Mouse (Mus musculus): ENCODE results near the gene Rnd3.

Rnd3 gene

GRCm38 (mm10) chr2:51128090-51128489, 20.8 kb downstream of the Rnd3 start:
- DNase-seq (ENCODE audit: low spot score), result no peak

DNA sequence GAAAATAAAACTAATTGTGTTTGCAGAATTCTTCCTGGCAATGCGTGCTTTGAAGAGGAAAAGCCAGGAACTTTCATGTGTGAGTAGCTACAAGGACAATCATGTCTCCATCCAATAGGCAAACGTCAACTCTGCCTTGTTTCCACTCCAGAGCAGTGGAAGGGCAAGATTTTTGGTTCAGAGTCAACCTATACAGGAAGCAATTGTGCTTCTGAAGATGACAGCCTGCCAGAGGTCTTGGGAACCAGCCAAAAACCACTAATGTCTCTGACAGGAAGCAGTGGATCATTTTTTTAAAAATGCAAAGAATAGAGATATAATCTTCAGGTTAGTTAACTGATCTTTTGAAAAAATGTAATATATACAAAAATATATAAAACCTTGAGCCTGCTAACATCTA, 38.6 kb downstream of the Rnd3 start:
- no peak for DNase-seq (ENCODE audit: low spot score)

GRCm38 (mm10) chr2:51108631-51109030, 40.3 kb downstream of the Rnd3 start:
- DNase-seq (ENCODE audit: low spot score), result no peak

GRCm38 (mm10) chr2:51101187-51101586, 47.7 kb downstream of the Rnd3 start:
- peak; percentile 24 for DNase-seq (ENCODE audit: low spot score)

- DNase-seq (ENCODE audit: low spot score), result no peak
Observed at GRCm38 (mm10) chr2:51099987-51100386, 48.9 kb downstream of the Rnd3 start.

DNA sequence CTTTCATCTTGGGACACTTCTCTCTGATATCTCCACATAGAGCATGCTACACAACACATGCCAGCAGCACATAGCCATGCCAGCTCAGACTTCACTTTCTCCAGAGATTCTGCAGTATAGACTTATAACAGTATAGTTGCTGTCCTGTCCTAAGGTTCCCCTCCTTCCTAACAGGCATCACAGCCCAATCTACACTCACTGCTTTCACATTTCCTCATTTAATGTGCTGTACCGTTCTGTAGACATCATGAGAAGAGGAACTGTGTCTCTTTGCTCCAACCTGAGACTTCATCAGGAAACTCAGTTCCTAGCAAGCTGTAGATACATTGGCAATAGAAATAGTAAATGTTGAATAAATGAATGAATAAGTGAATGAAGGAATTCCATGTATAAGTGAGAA, 49.7 kb downstream of the Rnd3 start:
- no peak for DNase-seq (ENCODE audit: low spot score)

DNA sequence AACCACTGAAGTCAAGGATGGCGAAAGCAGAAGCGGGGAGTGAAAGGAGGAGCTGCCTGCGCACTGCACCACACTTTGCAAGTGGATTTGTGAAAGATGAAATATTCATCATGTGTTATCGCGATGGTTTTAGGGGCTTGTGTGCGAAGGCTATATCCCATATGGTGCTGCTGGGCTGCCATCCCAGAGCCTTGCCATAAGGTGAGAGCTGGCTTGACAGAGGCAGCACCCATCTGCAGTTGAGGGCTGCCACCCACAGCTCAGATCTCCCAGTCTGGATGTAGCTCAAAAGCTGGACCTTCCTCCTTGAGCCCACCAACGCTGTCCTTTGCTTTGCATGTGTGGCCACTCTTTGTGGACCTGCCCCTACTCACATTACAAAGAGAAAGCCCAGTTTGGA, 58.2 kb downstream of the Rnd3 start:
- no peak for DNase-seq (ENCODE audit: low spot score)

DNA sequence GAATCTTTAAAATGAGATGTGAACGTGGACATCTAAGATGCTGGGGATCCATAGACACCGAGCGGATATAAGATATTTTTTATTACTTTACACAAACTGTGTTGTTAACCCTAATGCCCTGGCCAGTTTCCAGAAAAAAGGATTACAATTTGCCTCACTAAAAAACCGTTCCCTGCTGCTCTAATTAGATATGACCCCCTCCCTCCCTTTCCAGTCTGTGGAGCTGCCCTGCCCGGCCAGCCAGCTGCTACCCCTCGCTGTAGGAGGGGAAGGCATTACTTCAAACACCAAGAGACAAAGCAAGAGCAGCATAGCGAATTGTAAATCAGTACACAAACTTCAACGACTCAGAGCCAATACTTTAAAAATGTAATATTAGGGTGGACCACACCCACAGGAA, 58.9 kb downstream of the Rnd3 start:
- no peak for DNase-seq (ENCODE audit: low spot score)

- no peak for DNase-seq (ENCODE audit: low spot score)
Observed at GRCm38 (mm10) chr2:51088843-51089573, 59.9 kb downstream of the Rnd3 start.

DNA sequence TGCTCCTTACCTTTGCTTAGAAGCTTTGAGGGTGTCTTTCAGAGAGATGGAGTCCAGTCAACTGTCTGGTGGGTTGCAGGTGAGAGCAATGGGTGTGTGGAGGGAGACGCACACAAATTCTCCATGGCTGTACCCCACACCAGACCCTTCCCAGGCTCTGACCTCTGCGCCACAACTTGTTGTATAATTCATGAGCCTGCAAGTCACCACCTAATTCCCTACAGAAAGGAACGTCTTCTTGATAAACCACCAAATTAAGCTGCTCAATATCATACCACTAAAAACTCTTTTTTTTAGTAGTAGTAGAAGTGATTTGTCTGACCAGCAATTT, 60.8 kb downstream of the Rnd3 start:
- no peak for DNase-seq (ENCODE audit: low spot score)

GRCm38 (mm10) chr2:51087307-51088122, 61.4 kb downstream of the Rnd3 start:
- DNase-seq (ENCODE audit: low spot score), result no peak

DNA sequence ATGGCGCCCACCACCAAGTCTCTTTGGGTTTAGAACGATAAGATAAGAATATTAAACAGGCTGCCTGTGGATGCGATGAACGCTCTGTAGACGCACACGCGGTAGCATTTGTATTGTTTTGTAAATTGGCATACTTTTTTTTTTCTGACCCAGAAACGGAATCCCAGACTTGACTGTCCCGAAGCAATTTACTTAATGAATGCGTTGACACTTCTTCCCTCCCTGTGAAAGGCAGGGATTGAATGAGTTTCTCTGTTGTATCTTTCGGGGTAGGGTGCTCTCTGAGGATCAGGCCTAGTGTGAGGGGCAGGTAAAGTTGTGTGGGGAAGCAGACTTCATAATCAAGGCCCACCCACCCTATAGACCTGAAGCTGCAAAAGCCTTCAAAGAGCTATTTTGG, 63.8 kb downstream of the Rnd3 start:
- DNase-seq (ENCODE audit: low spot score), result no peak

DNA sequence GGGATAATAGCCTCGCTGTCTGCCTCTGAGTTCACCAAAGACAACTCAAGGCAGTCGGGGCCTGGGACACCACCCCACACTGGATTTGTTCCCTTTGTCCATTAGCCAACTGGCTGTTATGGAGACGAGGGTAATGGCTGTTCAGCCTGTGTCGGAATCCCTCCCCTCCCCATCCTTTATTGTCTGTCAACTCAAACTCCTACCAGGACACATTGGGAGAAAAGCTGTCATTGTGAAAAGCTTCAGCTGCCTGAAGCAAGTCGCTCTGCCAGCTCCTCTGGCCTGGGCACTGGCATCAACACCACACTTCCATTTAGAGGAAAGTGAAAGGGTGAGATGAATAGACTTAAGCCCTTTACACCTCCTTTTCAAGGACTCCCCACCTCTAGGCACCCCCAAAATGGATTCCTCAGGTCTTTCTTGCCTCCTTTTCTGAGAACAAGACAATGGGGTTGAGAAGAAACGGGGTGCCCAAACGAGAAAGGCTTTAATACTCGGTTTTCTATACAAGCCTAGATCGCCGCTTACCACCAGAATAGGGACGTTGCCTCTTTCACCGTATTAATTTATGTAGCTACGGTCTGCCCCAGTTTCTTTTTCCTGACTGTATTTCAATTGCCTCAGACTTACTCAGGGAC, 66.1 kb downstream of the Rnd3 start:
- DNase-seq (ENCODE audit: low spot score), result no peak
